Mouse (Mus musculus): Measurements from ENCODE around the gene Vps16.

Gene Vps16

GRCm38 (mm10) chr2:130461287-130462071, 37.3 kb downstream of the Vps16 start:
- no peak for DNase-seq (ENCODE audit: low read depth)

GRCm38 (mm10) chr2:130466438-130466837, 42.3 kb downstream of the Vps16 start:
- no peak for DNase-seq (ENCODE audit: low read depth)

- no peak for DNase-seq (ENCODE audit: low read depth)
Measured at GRCm38 (mm10) chr2:130469366-130469765, 45.2 kb downstream of the Vps16 start.

GRCm38 (mm10) chr2:130469935-130470334, 45.8 kb downstream of the Vps16 start:
- DNase-seq (ENCODE audit: low read depth): no peak

GRCm38 (mm10) chr2:130472908-130473510, 48.9 kb downstream of the Vps16 start:
- DNase-seq (ENCODE audit: low read depth): no peak

- no peak for DNase-seq (ENCODE audit: low read depth)
Measured at GRCm38 (mm10) chr2:130475764-130476163, 51.6 kb downstream of the Vps16 start.

- DNase-seq (ENCODE audit: low read depth): no peak
Measured at GRCm38 (mm10) chr2:130476666-130477297, 52.6 kb downstream of the Vps16 start.

- DNase-seq (ENCODE audit: low read depth): no peak
Measured at GRCm38 (mm10) chr2:130482177-130482576, 58.0 kb downstream of the Vps16 start.

- no peak for DNase-seq (ENCODE audit: low read depth)
Measured at GRCm38 (mm10) chr2:130482700-130483099, 58.6 kb downstream of the Vps16 start.

GRCm38 (mm10) chr2:130484206-130484605, 60.1 kb downstream of the Vps16 start:
- DNase-seq (ENCODE audit: low read depth): no peak

- no peak for DNase-seq (ENCODE audit: low read depth)
Measured at GRCm38 (mm10) chr2:130488002-130488401, 63.9 kb downstream of the Vps16 start.

GRCm38 (mm10) chr2:130488600-130488999, 64.5 kb downstream of the Vps16 start:
- DNase-seq (ENCODE audit: low read depth): no peak

GRCm38 (mm10) chr2:130491162-130491561, 67.0 kb downstream of the Vps16 start:
- DNase-seq (ENCODE audit: low read depth): no peak

GRCm38 (mm10) chr2:130491587-130491986, 67.4 kb downstream of the Vps16 start:
- DNase-seq (ENCODE audit: low read depth): peak; percentile 53
